18 mouse cellular contexts compared by ENCODE assay signal in genomic region chr12:83241022-83241421, GRCm38 (mm10).
DNase-seq lines count a peak whose midpoint lies in the region; ATAC-seq and TF ChIP-seq lines count a peak whose summit lies in the region.
"Had no signal": no experiment of that assay in that cellular context is flagged by ENCODE, and none has a peak within 500 bp of the region (broad histone marks: within the 10 kb centered on the region; RNA-seq: fewer than 3 reads in every experiment).

No protein-coding gene starts in this region.

- 0 out of 2 replicates have a peak, but pooled peaks have one; percentile 40 for ATAC-seq in cerebellum, adult (ENCODE audit: insufficient number of reproducible peaks, low FRiP score, low TSS enrichment)
- no peak for ATAC-seq in hindbrain, embryonic 13.5 days (ENCODE audit: low FRiP score)
- no peak for ATAC-seq in hindbrain, embryonic 11.5 days (ENCODE audit: low FRiP score)
- no peak for ATAC-seq in heart, embryonic 13.5 days (ENCODE audit: extremely low read depth, insufficient number of reproducible peaks, low FRiP score, low TSS enrichment)
- ATAC-seq: activated CD4-positive, CD25-positive, alpha-beta regulatory T cell, adult 4 months had no signal

- H3K27me3 ChIP-seq in hindbrain, embryonic 13.5 days, result no peaks in the 10 kb centered on the region
- H3K27me3 ChIP-seq in hindbrain, embryonic 11.5 days (ENCODE audit: control insufficient read depth, insufficient read depth, low read length), result no peaks in the 10 kb centered on the region
- H3K27me3 ChIP-seq in cerebellum, adult 2 months (ENCODE audit: control insufficient read depth, insufficient read depth, low read length), result no peaks in the 10 kb centered on the region
- no peaks in the 10 kb centered on the region for H3K27me3 ChIP-seq in heart, embryonic 13.5 days (replicated peaks)
- no peaks in the 10 kb centered on the region for H3K27me3 ChIP-seq in thymus, adult 2 months (ENCODE audit: control insufficient read depth, insufficient read depth, low read length)
- H3K27me3 ChIP-seq: CH12.LX; embryonic facial prominence, embryonic 12.5 days; hindbrain, embryonic 15.5 days; neural tube, embryonic 15.5 days had no signal

- no peaks in the 10 kb centered on the region for H3K9me3 ChIP-seq in hindbrain, embryonic 13.5 days
- H3K9me3 ChIP-seq in hindbrain, embryonic 11.5 days (ENCODE audit: control insufficient read depth, low read length), result no peaks in the 10 kb centered on the region
- no peaks in the 10 kb centered on the region for H3K9me3 ChIP-seq in heart, embryonic 13.5 days
- H3K9me3 ChIP-seq: embryonic facial prominence, embryonic 12.5 days; hindbrain, embryonic 15.5 days; neural tube, embryonic 15.5 days had no signal

- 70% methylated on average over 3 of the region's 3 CpGs for WGBS in hindbrain, embryonic 13.5 days
- 61% methylated on average over 3 of the region's 3 CpGs for WGBS in hindbrain, embryonic 11.5 days
- WGBS in cerebellum, adult 2 months, result 11% methylated on average over 3 of the region's 3 CpGs
- WGBS in heart, embryonic 13.5 days, result 34% methylated on average over 3 of the region's 3 CpGs
- 20% methylated on average over 3 of the region's 3 CpGs for WGBS in thymus, adult 2 months

- H3K4me1 ChIP-seq in hindbrain, embryonic 13.5 days (replicated peaks), result peaks cover 12% of the 10 kb centered on the region
- no peaks in the 10 kb centered on the region for H3K4me1 ChIP-seq in hindbrain, embryonic 11.5 days (replicated peaks; ENCODE audit: control insufficient read depth, insufficient read depth, low read length)
- peaks cover 8% of the 10 kb centered on the region; the same call in 1 of the 2 replicates for H3K4me1 ChIP-seq in cerebellum, adult 2 months (ENCODE audit: control insufficient read depth, insufficient read depth, low read length)
- peaks cover 22% of the 10 kb centered on the region for H3K4me1 ChIP-seq in heart, embryonic 13.5 days
- no peaks in the 10 kb centered on the region; the same call in 1 of the 2 replicates for H3K4me1 ChIP-seq in thymus, adult 2 months (replicated peaks; ENCODE audit: control insufficient read depth, insufficient read depth, low read length)
- H3K4me1 ChIP-seq: embryonic facial prominence, embryonic 12.5 days; neural tube, embryonic 15.5 days had no signal

- no peak for DNase-seq in cerebellum, postnatal 4 days (ENCODE audit: low spot score in 2 of 2)
- DNase-seq in hindbrain, embryonic 11.5 days (ENCODE audit: low spot score), result no peak
- peak; percentile 59 to 80 for DNase-seq in cerebellum, adult 2 months
- DNase-seq in natural killer cell, adult 2 months (ENCODE audit: low spot score in 2 of 2), result no peak
- DNase-seq in thymus, adult 2 months, result no peak
- DNase-seq: kidney, adult 11 months; kidney, postnatal 25 days; lung, adult 2 months had no signal

- no peak for TF ChIP-seq POLR2A in cerebellum, adult 2 months (IDR thresholded peaks at IDR 0.05; ENCODE audit: borderline replicate concordance, insufficient read depth, low read length)
- no peak for TF ChIP-seq POLR2A in thymus, adult 2 months (IDR thresholded peaks at IDR 0.05; ENCODE audit: control insufficient read depth, extremely low read depth, insufficient read depth, low read length, poor library complexity)

- H3K4me2 ChIP-seq in hindbrain, embryonic 13.5 days, result no peak overlapping the region
- H3K4me2 ChIP-seq in hindbrain, embryonic 11.5 days (replicated peaks; ENCODE audit: low read depth, low read length), result no peak overlapping the region
- peak overlapping the region; percentile 5; the same call in 1 of the 2 replicates for H3K4me2 ChIP-seq in heart, embryonic 13.5 days
- H3K4me2 ChIP-seq: embryonic facial prominence, embryonic 12.5 days; hindbrain, embryonic 15.5 days; neural tube, embryonic 15.5 days had no signal

- no peaks in the 10 kb centered on the region for H3K36me3 ChIP-seq in hindbrain, embryonic 13.5 days
- H3K36me3 ChIP-seq in hindbrain, embryonic 11.5 days (ENCODE audit: control insufficient read depth, insufficient read depth, low read length), result no peaks in the 10 kb centered on the region
- H3K36me3 ChIP-seq in heart, embryonic 13.5 days, result no peaks in the 10 kb centered on the region
- H3K36me3 ChIP-seq in thymus, adult 2 months (ENCODE audit: control insufficient read depth, insufficient read depth, low read length), result no peaks in the 10 kb centered on the region
- H3K36me3 ChIP-seq: embryonic facial prominence, embryonic 12.5 days; hindbrain, embryonic 15.5 days; neural tube, embryonic 15.5 days had no signal

- no peak for TF ChIP-seq CTCF in cerebellum, adult 2 months (IDR thresholded peaks at IDR 0.05; ENCODE audit: borderline replicate concordance, insufficient read depth, low read depth, low read length)
- TF ChIP-seq CTCF in thymus, adult 2 months (IDR thresholded peaks at IDR 0.05; ENCODE audit: borderline replicate concordance, control insufficient read depth, extremely low read depth, insufficient read depth, low read length, poor library complexity), result no peak

- no peak overlapping the region for H3K4me3 ChIP-seq in hindbrain, embryonic 13.5 days
- no peak overlapping the region for H3K4me3 ChIP-seq in hindbrain, embryonic 11.5 days (ENCODE audit: low read depth, low read length)
- no peak overlapping the region for H3K4me3 ChIP-seq in cerebellum, adult 2 months (replicated peaks; ENCODE audit: insufficient read depth, low read depth, low read length)
- H3K4me3 ChIP-seq in heart, embryonic 13.5 days, result no peak overlapping the region
- H3K4me3 ChIP-seq in thymus, adult 2 months (ENCODE audit: control insufficient read depth, insufficient read depth, low read length), result no peak overlapping the region
- H3K4me3 ChIP-seq: embryonic facial prominence, embryonic 12.5 days; heart, adult 2 months; hindbrain, embryonic 15.5 days; neural tube, embryonic 15.5 days had no signal

- peak overlapping the region; percentile 48; the same call in 1 of the 2 replicates for H3K27ac ChIP-seq in hindbrain, embryonic 13.5 days
- no peak overlapping the region for H3K27ac ChIP-seq in hindbrain, embryonic 11.5 days (ENCODE audit: low read depth, low read length)
- H3K27ac ChIP-seq in cerebellum, adult 2 months (ENCODE audit: insufficient read depth, low read length), result peak overlapping the region; percentile 32; the same call in 1 of the 2 replicates
- H3K27ac ChIP-seq in heart, embryonic 13.5 days (replicated peaks), result peak overlapping the region; percentile 48
- no peak overlapping the region for H3K27ac ChIP-seq in thymus, adult 2 months (ENCODE audit: control insufficient read depth, insufficient read depth, low read length)
- H3K27ac ChIP-seq: embryonic facial prominence, embryonic 12.5 days; heart, adult 2 months; hindbrain, embryonic 15.5 days; macrophage; neural tube, embryonic 15.5 days had no signal

- H3K9ac ChIP-seq in hindbrain, embryonic 13.5 days, result no peak overlapping the region
- no peak overlapping the region for H3K9ac ChIP-seq in hindbrain, embryonic 11.5 days (ENCODE audit: low read depth, low read length)
- H3K9ac ChIP-seq in heart, embryonic 13.5 days, result 0 out of 2 replicates have a peak overlapping the region, but pooled peaks have one; percentile 19
- H3K9ac ChIP-seq: embryonic facial prominence, embryonic 12.5 days; hindbrain, embryonic 15.5 days; neural tube, embryonic 15.5 days had no signal

Comparison
In these comparisons a context has a peak if more than half of its experiments do, and no peak if none do; other contexts are left out.
1. DNase-seq: peak in cerebellum, adult 2 months (2 of 2); none in cerebellum, postnatal 4 days (0 of 2), hindbrain, embryonic 11.5 days (single experiment), natural killer cell, adult 2 months (0 of 2) and thymus, adult 2 months (single experiment).
2. H3K27ac ChIP-seq: peak in hindbrain, embryonic 13.5 days (single experiment), cerebellum, adult 2 months (single experiment) and heart, embryonic 13.5 days (single experiment); none in hindbrain, embryonic 11.5 days (single experiment) and thymus, adult 2 months (single experiment).